Mouse (Mus musculus) urinary bladder, adult 2 months (tissue): ENCODE measurements around the gene Dnajb1. TPM values are rescaled to one million over a fixed set of nuclear protein-coding genes. Genes with fewer than 3 reads are reported as not detected.

Source experiments
- DNase-seq: peaks from one replicate; pipeline ENCODE4 v3.0.0; 2022; ENCODE audit warnings: low spot score
- polyA plus RNA-seq: library from polyadenylated mRNA; depleted of rRNA; stranded (reverse); fragments of >200 nt; gene quantifications from 2 replicates; pipeline ENCODE4 v1.2.3, GENCODE M21; 2012

Dnajb1 gene
- polyA plus RNA-seq, 1 experiment = 36.8 TPM

- DNase-seq = no peak
Observed at GRCm38 (mm10) chr8:83611921-83612320, 3.9 kb downstream of the Dnajb1 start.

GRCm38 (mm10) chr8:83613695-83614094 is 5.7 kb downstream of the Dnajb1 start:
- DNase-seq = no peak

GRCm38 (mm10) chr8:83616625-83617024 is 8.6 kb downstream of the Dnajb1 start:
- no peak for DNase-seq

- DNase-seq = no peak
Observed at GRCm38 (mm10) chr8:83617111-83617510, 9.1 kb downstream of the Dnajb1 start.

- no peak for DNase-seq
Observed at GRCm38 (mm10) chr8:83618566-83618965, 10.6 kb downstream of the Dnajb1 start.

- DNase-seq = peak; percentile 36
Observed at GRCm38 (mm10) chr8:83619568-83620285, 11.7 kb downstream of the Dnajb1 start.

- DNase-seq = no peak
Observed at GRCm38 (mm10) chr8:83621691-83622388, 13.8 kb downstream of the Dnajb1 start.

GRCm38 (mm10) chr8:83622389-83622989 is 14.5 kb downstream of the Dnajb1 start:
- peak; percentile 79 for DNase-seq

GRCm38 (mm10) chr8:83623549-83623948 is 15.6 kb downstream of the Dnajb1 start:
- DNase-seq = no peak

GRCm38 (mm10) chr8:83624739-83625138 is 16.7 kb downstream of the Dnajb1 start:
- no peak for DNase-seq

GRCm38 (mm10) chr8:83625676-83626299 is 17.8 kb downstream of the Dnajb1 start:
- no peak for DNase-seq

- no peak for DNase-seq
Observed at GRCm38 (mm10) chr8:83632083-83632707, 24.2 kb downstream of the Dnajb1 start.

GRCm38 (mm10) chr8:83638856-83639255 is 30.9 kb downstream of the Dnajb1 start:
- no peak for DNase-seq

GRCm38 (mm10) chr8:83639649-83640048 is 31.7 kb downstream of the Dnajb1 start:
- DNase-seq = no peak

- DNase-seq = no peak
Observed at GRCm38 (mm10) chr8:83647511-83647910, 39.5 kb downstream of the Dnajb1 start.

GRCm38 (mm10) chr8:83648031-83648430 is 40.0 kb downstream of the Dnajb1 start:
- DNase-seq = no peak

GRCm38 (mm10) chr8:83649699-83650098 is 41.7 kb downstream of the Dnajb1 start:
- no peak for DNase-seq

GRCm38 (mm10) chr8:83652030-83652743 is 44.2 kb downstream of the Dnajb1 start, which contains the start of gene Gipc1:
Gipc1 (plus strand) TSS chr8:83652677.
- peak; percentile 91 for DNase-seq

- DNase-seq = no peak
Observed at GRCm38 (mm10) chr8:83652744-83653661, 45.0 kb downstream of the Dnajb1 start.

- no peak for DNase-seq
Observed at GRCm38 (mm10) chr8:83653662-83654017, 45.6 kb downstream of the Dnajb1 start.
